ENCODE assay signal across 1 mouse cellular context in the genomic region with DNA sequence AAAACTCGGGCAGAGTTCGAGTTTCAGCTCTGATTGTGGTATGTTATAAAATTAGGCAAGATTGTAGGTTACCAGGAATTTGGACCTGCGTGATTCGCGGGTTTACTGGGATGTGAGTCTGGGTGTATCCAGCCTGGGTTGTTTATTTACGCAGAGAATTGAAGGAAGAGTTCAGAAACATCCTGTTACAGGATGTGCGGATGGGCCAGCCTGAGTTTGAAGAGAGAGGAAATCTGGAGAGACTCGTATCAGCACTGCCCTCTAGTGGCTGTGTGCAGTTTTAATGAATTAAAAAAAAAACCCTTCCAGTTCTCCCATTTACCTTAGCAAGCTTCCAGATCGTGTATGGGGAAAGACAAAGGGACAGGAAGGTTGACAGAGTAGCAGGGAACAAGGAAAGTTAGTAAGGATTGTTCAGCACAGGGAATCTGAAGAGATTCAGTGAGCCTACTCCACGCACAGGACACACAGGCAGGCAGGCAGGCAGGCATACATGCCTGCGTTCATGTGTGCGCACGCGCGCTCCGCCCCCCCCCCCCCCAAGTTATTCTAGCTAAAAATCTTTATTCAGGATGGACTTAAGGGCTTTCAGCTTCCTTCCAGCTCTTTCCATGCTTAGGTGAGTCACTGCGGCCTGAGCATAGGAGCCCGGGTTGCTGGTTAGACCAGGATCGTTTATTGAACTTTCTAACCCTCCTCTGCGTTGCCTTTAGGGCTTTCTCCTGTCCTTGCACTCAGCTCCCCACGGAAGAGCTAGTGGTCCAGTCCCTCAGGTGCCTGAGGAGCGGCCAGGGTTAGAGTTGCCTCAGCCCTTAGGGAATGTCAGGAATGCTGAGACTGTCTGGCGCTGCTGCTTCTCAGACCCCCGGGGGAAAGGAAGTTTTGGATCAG.
TF ChIP-seq lines count a peak whose summit lies in the region.

No protein-coding gene starts in this region.

TF ChIP-seq in CH12.LX, 34 proteins besides CTCF, POLR2A, EP300 and RAD21 (continued from another document):
- no peak for TF ChIP-seq RCOR1 (conservative IDR thresholded peaks at IDR 0.05; ENCODE audit: low read depth, low read length)
- no peak for TF ChIP-seq ZKSCAN1 (IDR thresholded peaks at IDR 0.05; ENCODE audit: borderline replicate concordance, low read depth, low read length)
- no peak for TF ChIP-seq TBP (conservative IDR thresholded peaks at IDR 0.05; ENCODE audit: low read depth, low read length)
- no peak for TF ChIP-seq MAFK (IDR thresholded peaks at IDR 0.05; ENCODE audit: insufficient replicate concordance, low read length)
